Mouse (Mus musculus) gastrocnemius, postnatal 10 days (tissue): ENCODE measurements around the gene Exoc2. TPM values are rescaled to one million over a fixed set of nuclear protein-coding genes. Genes with fewer than 3 reads are reported as not detected.

Experiments
- DNase-seq: peaks from one replicate; pipeline ENCODE4 v3.0.0; 2021; ENCODE audit warnings: mixed read lengths
- long read RNA-seq, 2 experiments: library from polyadenylated mRNA; stranded (forward); transcript quantifications; one replicate each; pipeline ENCODE4 v2.0.0; 2021
- total RNA-seq, 2 experiments: library from RNA; stranded (reverse); gene quantifications; 2 replicates each; pipeline ENCODE4 v1.2.3; 2021

Gene Exoc2
- 10 to 100 TPM; 13.9 to 15.9 TPM for total RNA-seq
- long read RNA-seq, experiment 1, full-length matches to known transcripts = 8 of 16 reads
- long read RNA-seq, experiment 1, partial matches to known transcripts = 1 of 16 reads
- long read RNA-seq, experiment 1, other reads (novel, unspliced or antisense) = 7 of 16 reads
- long read RNA-seq, experiment 2, full-length matches to known transcripts = 5 of 13 reads
- long read RNA-seq, experiment 2, partial matches to known transcripts = 1 of 13 reads
- long read RNA-seq, experiment 2, other reads (novel, unspliced or antisense) = 7 of 13 reads

GRCm38 (mm10) chr13:30973501-30974246 is at the start of gene Exoc2, which contains the start of gene Gm5447:
Gene Exoc2 (minus strand): TSS chr13:30974093.
Gene Gm5447 (plus strand): TSS chr13:30974204.
- peak; percentile 80 for DNase-seq

- no peak for DNase-seq
Measured at GRCm38 (mm10) chr13:31023664-31024063, 49.8 kb upstream of the Exoc2 start.

- no peak for DNase-seq
Measured at GRCm38 (mm10) chr13:31021927-31022326, 48.0 kb upstream of the Exoc2 start.

DNA sequence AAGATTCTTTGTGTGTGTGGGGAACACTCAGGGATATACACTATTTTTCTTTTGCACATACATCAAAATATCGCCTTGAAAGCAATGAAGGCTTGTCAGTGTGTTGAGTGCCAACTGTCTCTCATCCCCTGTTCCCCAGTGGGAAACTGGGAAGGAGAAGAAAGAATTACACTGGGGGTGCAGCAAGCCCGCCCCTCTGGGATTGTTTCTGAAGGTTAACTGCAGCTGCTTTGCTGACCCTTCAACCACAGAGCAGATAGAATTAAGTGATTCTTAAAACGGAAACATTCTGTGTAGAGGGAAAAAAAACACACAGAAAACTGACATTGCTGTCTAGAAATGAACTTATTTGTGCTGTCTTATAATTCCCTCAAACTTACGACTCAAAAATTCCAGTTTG is 47.6 kb upstream of the Exoc2 start:
- DNase-seq = no peak

- no peak for DNase-seq
Measured at GRCm38 (mm10) chr13:31017545-31017944, 43.7 kb upstream of the Exoc2 start.

DNA sequence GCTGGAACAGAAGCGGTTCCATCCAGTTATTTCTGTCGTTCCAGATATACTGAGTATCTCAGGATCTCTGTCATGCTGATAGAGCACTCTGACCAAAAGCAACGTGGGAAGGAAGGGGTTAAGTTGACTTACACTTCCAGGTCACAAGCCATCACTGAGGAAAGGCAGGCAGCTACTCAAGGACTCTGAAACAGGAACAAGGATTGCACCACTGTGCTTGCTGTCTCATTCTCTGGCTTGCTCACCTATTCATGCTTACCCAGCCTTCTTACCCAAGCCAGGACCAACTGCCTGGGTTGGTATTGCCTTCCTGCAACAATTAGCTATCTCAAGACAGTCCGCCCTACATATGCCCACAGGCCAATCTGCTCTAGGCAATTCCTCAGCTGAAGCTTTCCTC is 31.1 kb upstream of the Exoc2 start:
- no peak for DNase-seq

DNA sequence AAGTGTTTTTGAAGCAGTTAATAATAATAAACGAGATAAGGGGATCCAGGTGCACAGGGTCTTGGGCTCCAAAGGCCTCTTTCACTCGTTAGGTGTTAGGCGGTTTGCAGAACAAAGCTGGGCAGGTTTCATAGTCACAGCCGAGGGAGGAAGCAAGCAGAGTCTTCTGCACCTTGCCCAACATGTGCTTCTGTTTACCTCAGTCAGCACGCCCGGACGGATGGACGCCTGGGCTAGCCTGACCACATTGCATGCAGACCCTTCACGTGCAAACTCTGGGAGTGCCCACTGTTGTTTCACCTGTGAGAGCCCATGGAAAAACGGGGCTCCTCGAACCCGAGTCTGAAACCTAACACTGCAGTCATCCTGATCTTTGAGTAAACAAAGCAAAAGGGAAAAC is 30.6 kb upstream of the Exoc2 start:
- DNase-seq = no peak

DNA sequence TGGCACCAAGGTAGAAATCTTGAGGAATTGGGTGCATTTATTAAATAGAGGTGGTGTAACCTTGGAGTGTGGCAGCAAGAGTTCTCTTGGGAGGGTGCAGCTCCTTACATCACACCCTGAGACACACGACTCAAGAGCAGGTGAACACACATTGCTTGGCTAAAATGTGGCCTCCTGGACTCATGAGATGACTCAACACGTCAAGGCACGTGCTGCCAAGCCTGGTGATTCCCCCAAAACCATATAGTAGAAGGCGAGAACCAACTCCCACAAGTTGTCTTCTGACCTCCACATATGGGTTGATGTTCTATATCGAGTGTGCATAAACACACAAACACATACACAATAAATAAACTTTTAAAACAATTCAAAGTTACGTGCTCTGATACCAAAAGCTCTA is 25.9 kb upstream of the Exoc2 start:
- DNase-seq = no peak

DNA sequence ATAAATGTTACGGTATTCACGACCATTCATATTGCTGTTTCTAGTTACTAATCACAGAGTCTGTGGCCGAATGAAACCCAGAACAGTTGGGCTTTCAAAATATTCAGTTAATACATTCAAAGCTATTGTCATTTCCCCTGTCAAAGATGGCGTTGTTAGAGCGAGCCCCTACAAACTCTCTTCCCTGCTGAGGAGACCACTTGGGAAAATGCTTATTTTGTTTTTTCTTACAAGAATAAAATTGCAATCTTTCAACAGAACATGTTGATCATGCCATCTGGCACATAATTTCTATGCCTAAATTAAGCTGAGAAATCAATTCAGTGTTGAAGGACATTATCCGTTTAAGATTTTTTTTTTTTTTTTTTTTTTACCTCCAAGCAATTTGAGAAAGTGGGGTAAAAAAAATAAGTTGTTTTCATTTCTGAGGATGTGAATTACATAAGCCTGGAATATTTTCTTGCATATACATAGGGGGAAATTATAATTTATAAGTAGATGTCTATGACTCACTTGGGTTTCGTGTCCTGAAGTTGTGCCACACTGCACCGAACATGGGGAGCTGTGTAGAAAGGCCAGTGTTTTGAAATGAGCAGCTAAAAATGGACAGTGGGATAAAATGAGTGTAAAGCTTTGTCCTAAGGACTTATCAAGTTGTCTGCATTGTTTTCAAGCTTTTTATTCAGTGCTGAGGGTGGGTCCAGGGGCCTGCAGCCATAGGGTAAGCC is 23.8 kb upstream of the Exoc2 start:
- no peak for DNase-seq

- no peak for DNase-seq
Measured at GRCm38 (mm10) chr13:30994249-30994858, 20.5 kb upstream of the Exoc2 start.

DNA sequence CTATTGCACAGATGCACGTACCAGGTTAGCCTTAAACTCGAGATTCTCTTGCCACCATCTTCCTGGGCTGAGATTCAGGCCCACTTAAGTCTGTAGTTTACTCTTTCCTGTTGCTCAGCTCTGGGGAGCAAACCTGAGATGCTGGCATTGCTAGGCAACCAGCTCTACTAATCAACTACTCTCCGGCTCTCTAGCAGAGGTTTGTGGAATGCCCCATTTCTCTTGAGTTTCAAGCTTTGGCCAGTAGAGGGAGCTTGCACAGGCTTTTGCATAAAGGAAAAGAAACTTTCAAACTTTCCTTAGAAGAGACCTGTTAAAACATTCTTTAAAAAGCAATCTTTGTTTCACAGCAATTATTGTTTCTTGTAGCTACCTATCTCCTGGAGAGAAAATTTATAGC is 19.9 kb upstream of the Exoc2 start:
- DNase-seq = peak; percentile 17

- DNase-seq = no peak
Measured at GRCm38 (mm10) chr13:30990233-30990632, 16.3 kb upstream of the Exoc2 start.

- no peak for DNase-seq
Measured at GRCm38 (mm10) chr13:30989710-30990109, 15.8 kb upstream of the Exoc2 start.

- no peak for DNase-seq
Measured at GRCm38 (mm10) chr13:30987686-30988085, 13.8 kb upstream of the Exoc2 start.

- DNase-seq = no peak
Measured at GRCm38 (mm10) chr13:30986934-30987455, 13.1 kb upstream of the Exoc2 start.

GRCm38 (mm10) chr13:30985598-30986466 is 11.9 kb upstream of the Exoc2 start:
- peak; percentile 60 for DNase-seq

GRCm38 (mm10) chr13:30985275-30985597 is 11.3 kb upstream of the Exoc2 start:
- DNase-seq = no peak

GRCm38 (mm10) chr13:30981666-30982065 is 7.8 kb upstream of the Exoc2 start:
- DNase-seq = peak; percentile 42

GRCm38 (mm10) chr13:30978224-30978623 is 4.3 kb upstream of the Exoc2 start:
- no peak for DNase-seq

DNA sequence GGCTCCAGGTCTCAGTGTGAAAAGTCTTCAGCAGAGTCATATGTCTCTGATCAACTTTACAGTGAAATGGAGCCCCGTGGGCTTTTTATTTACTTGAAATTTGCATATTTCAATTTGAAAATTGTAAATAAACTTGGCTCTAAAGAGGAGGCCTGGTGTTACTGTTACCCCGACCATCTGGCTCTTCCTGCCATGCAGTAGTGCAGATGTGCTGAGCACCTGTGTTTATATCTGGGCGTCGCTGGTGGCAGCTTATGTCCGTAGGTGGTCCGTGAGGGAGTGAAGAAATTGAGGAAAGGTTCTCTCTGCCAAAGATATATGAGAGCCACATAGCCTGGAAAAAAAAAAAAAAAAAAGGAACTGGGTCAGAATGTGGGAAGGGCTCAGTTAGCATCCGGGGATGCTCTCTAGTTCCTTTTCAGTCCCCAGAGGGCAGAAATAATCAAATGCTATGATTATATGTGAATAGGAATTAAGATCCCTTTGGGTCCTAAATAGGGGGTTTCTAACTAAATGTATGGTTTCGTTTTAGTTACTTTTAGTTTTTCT is 2.7 kb upstream of the Exoc2 start:
- no peak for DNase-seq

- no peak for DNase-seq
Measured at GRCm38 (mm10) chr13:30974247-30974630, 346 bp upstream of the Exoc2 start.
